ENCODE assay signal across 8 mouse cellular contexts in the genomic region with DNA sequence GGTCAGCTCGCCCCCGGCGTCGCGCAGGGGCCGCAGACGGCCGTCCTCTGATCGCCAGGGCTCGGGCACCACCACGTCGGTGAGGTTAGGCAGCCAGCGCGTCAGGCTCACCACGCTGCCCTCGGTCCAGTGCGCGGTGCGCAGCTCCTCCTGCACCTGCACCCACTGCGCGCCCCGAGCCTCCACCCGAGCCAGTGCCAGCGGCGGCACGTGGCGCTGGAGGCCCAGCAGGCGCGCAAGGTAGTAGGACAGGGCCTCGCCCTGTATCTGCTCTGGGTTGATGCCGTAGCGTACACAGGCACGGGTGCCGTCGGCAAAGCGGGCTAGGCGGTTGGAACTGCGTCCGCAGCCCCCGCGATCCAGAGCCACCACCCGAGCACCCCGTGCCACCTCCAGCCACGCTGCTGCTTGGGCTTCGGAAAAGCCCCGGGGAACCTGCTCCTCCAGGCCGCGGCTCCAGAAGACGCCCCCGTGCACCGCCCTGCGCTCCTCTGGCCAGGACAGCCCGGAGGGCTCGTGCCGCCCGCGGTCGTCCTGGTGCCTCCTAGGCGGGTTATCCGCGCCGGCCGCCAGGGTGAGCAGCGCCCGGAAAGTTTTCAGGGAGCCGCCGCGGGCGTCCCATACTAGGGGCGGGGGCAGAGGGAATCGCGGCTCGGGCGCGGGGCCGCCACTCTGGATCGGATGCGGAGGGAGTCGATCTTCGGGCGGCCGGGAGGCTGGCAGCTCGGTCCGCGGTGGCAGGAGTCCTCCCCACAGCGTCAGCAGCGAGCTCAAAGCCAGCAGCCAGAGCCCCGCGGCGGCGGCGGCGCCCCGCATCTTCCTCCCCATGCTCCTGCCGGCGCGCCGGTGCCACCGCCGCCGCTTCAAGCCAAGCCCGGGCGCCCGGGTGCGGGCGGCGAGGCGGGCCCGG. TPM values are rescaled to one million over a fixed set of nuclear protein-coding genes. Genes with fewer than 3 reads are reported as not detected.
DNase-seq lines count a peak whose midpoint lies in the region; ATAC-seq and TF ChIP-seq lines count a peak whose summit lies in the region.

No protein-coding gene starts in this region.

- peak overlapping the region; percentile 88 for H3K4me3 ChIP-seq in hindbrain, embryonic 14.5 days (replicated peaks; ENCODE audit: low read length)
- H3K4me3 ChIP-seq in left cerebral cortex, adult 2 months = peak overlapping the region; percentile 87

- peak; percentile 68 for ATAC-seq in hindbrain, embryonic 14.5 days (ENCODE audit: low FRiP score)
- ATAC-seq in megakaryocyte-erythroid progenitor cell, adult 5-6 weeks (replicated peaks; ENCODE audit: low FRiP score, low TSS enrichment, poor library complexity, severe bottlenecking) = peak; percentile 38; the same call in 1 of the 2 replicates

- H3K36me3 ChIP-seq in hindbrain, embryonic 14.5 days (replicated peaks; ENCODE audit: control insufficient read depth, insufficient read depth) = no peaks in the 10 kb centered on the region

- peak overlapping the region; percentile 96 for H3K9ac ChIP-seq in hindbrain, embryonic 14.5 days

- intact Hi-C loops in left cerebral cortex, adult 2 months (cut with DNase I) = loop anchor here (2.0 to 5.0 kb wide), 7 partner anchors 50 to 744 kb away; partner anchors contain the start of gene Ldlrad3

- under 1% methylated on average over 87 of the region's 109 CpGs for whole genome bisulfite sequencing in hindbrain, embryonic 14.5 days

- peak; percentile 35 for TF ChIP-seq CTCF in left cerebral cortex, adult 2 months (IDR thresholded peaks at IDR 0.05)

- no peaks in the 10 kb centered on the region for H3K27me3 ChIP-seq in hindbrain, embryonic 14.5 days (ENCODE audit: control insufficient read depth, insufficient read depth, low read length)

- peak overlapping the region; percentile 84 for H3K4me2 ChIP-seq in hindbrain, embryonic 14.5 days (replicated peaks)

- DNase-seq in T-cell, adult 2 months (ENCODE audit: low spot score) = peak; percentile 17
- peak; percentile 61 for DNase-seq in cerebellum, adult 9-11 months
- peak; percentile 14 to 46 for DNase-seq in frontal cortex, postnatal 14 days (ENCODE audit: low spot score in 2 of 2)
- DNase-seq in hindbrain, embryonic 14.5 days (ENCODE audit: low spot score) = peak; percentile 38
- peak; percentile 59 to 62 for DNase-seq in left cerebral cortex, adult 2 months (ENCODE audit: extremely low spot score in 1 of 2, low spot score in 2 of 2)
- DNase-seq in spleen, adult 12 weeks (ENCODE audit: low spot score) = peak; percentile 4
- no peak for DNase-seq in c-Kit-positive CD71-positive TER-119-positive erythroid progenitor cells, embryonic 14.5 days (ENCODE audit: low spot score)

- no peaks in the 10 kb centered on the region for H3K9me3 ChIP-seq in hindbrain, embryonic 14.5 days (ENCODE audit: control insufficient read depth, low read length)

- peaks cover 23% of the 10 kb centered on the region for H3K4me1 ChIP-seq in hindbrain, embryonic 14.5 days (replicated peaks; ENCODE audit: control insufficient read depth, insufficient read depth, low read length)

- H3K27ac ChIP-seq in hindbrain, embryonic 14.5 days = peak overlapping the region; percentile 92
- H3K27ac ChIP-seq in left cerebral cortex, adult 2 months = peak overlapping the region; percentile 91

RNA-seq across cellular contexts. Expression of gene Fjx1, which starts 1.3 kb away (rescaled TPM):
- 32.3 and 38.3 TPM in 2 replicates for polyA plus RNA-seq in hindbrain, embryonic 14.5 days (2014; fragmentation: Nextera tagmentation; extraction: Ambion mirVana)
- total RNA-seq in left cerebral cortex, adult 2 months (2021) = 10 to 100 TPM; 57.3 to 62.8 TPM
- not detected in 2 replicates for total RNA-seq in megakaryocyte-erythroid progenitor cell, adult 5-6 weeks (2014; fragmentation: Nextera tagmentation)
- total RNA-seq in megakaryocyte-erythroid progenitor cell, adult 5-6 weeks (2017) = not detected in 2 replicates

RNA-seq across cellular contexts. Expression of gene Trim44, which starts 43.4 kb away (rescaled TPM):
- polyA plus RNA-seq in hindbrain, embryonic 14.5 days (2014; fragmentation: Nextera tagmentation; extraction: Ambion mirVana) = 74.2 and 77.7 TPM in 2 replicates
- 100 to 1,000 TPM; 182 to 183 TPM for total RNA-seq in left cerebral cortex, adult 2 months (2021)
- total RNA-seq in megakaryocyte-erythroid progenitor cell, adult 5-6 weeks (2014; fragmentation: Nextera tagmentation) = 34.9 and 37.2 TPM in 2 replicates
- 34.0 and 45.1 TPM in 2 replicates for total RNA-seq in megakaryocyte-erythroid progenitor cell, adult 5-6 weeks (2017)

Comparison
In these comparisons a context has a peak if more than half of its experiments do, and no peak if none do; other contexts are left out.
1. RNA of gene Fjx1, which starts 1.3 kb away (total RNA-seq): 57.3 to 62.8 TPM in left cerebral cortex, adult 2 months; not detected in megakaryocyte-erythroid progenitor cell, adult 5-6 weeks; every median in the first group is over 10 times any median in the second.